Mouse (Mus musculus): Measurements from ENCODE around the gene Heatr9. TPM values are rescaled to one million over a fixed set of nuclear protein-coding genes. Genes with fewer than 3 reads are reported as not detected.

The Heatr9 gene
- not detected in 2 replicates for polyA plus RNA-seq (2014; fragmentation: Nextera tagmentation; extraction: Ambion mirVana)

DNA sequence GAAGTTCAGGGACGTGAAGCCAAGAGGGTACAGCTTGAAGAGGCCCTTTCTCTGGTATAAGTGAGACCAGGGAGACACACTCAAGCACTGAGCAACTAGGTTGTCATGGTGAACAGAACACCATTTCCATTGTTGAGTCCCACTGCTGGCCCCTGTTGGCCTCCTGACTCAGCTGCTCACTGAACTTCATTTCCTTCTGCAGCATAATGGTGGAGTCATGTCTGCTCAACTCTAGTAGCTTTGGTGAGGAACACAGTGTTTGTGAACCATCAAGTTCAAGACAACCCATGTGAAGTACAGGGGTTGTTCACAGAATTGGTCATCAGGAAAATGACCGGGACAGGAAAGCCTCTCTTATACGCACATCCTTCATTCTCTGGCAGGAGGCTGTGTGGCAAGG is at the start of gene Heatr9:
Gene Heatr9 (minus strand): TSS at position 101 of the 400 bp plus-strand sequence.
- Histone ChIP-seq H3K27me3 (ENCODE audit: control insufficient read depth, insufficient read depth, low read length) (no peaks in the 10 kb centered on the region), H3K4me2 (ENCODE audit: low read depth, low read length) (no peak within 1 kb of the TSS), H3K27ac (ENCODE audit: low read depth, low read length) (no peak within 1 kb of the TSS), H3K4me3 (ENCODE audit: low read depth, low read length) (no peak within 1 kb of the TSS), H3K9me3 (ENCODE audit: control insufficient read depth, low read length) (no peaks in the 10 kb centered on the region), H3K36me3 (ENCODE audit: control insufficient read depth, insufficient read depth, low read length) (no peaks in the 10 kb centered on the region), H3K9ac (replicated peaks; ENCODE audit: low read depth, low read length) (no peak within 1 kb of the TSS), H3K4me1 (ENCODE audit: control insufficient read depth, insufficient read depth, low read length) (no peaks in the 10 kb centered on the region)
- ATAC-seq (ENCODE audit: low read depth): no peak
- 88% methylated on average over 3 of the region's 3 CpGs for WGBS

DNA sequence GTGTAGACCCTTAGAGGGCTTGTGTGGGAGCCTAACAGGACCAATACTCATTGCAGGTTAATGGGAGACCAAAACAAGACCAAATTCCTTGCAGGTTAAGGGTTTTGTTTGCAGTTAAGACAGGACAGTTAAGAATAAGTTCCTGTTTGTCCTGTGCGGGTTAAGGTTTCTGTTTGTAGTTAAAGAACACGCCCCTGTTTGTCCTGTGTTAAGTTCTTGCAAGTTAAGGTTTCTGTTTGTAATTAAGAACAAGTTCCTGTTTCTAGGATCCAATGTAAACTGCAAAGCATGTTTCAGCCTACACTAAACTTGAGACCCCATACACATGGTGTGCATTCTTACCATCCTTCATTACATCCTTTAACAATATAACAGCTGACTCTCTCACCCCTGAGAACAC is 48.2 kb upstream of the Heatr9 start:
- Histone ChIP-seq H3K4me3 (ENCODE audit: low read depth, low read length) (no peak overlapping the region), H3K9me3 (ENCODE audit: control insufficient read depth, low read length) (no peaks in the 10 kb centered on the region), H3K9ac (replicated peaks; ENCODE audit: low read depth, low read length) (no peak overlapping the region), H3K36me3 (ENCODE audit: control insufficient read depth, insufficient read depth, low read length) (no peaks in the 10 kb centered on the region), H3K4me2 (ENCODE audit: low read depth, low read length) (no peak overlapping the region), H3K4me1 (ENCODE audit: control insufficient read depth, insufficient read depth, low read length) (no peaks in the 10 kb centered on the region), H3K27me3 (ENCODE audit: control insufficient read depth, insufficient read depth, low read length) (no peaks in the 10 kb centered on the region), H3K27ac (ENCODE audit: low read depth, low read length) (no peak overlapping the region)
- ATAC-seq (ENCODE audit: low read depth): no peak
- 90% methylated on average over 2 of the region's 2 CpGs for WGBS

DNA sequence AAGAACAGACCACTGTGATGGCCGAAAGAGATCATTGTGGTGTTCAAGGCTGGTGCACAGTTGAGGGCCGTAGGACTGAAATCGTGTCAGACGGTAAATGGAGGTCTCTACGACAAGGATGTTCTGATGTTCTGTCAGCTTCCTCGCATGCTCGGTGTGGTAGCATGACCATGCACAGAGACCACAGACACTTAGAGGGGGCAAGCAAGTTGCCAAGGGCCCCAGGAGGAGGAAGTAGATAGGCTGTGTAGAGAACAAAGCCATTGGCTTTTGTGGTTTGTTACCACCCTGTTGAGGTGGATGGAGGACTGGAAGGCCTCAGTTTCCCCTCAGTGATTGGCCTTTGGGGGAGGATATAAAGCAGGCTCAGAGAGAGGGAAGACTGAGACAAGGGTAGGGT is 47.3 kb upstream of the Heatr9 start:
- no peaks in the 10 kb centered on the region for H3K9me3 ChIP-seq (ENCODE audit: control insufficient read depth, low read length)
- no peak overlapping the region for H3K4me3 ChIP-seq (ENCODE audit: low read depth, low read length)
- no peak overlapping the region for H3K4me2 ChIP-seq (ENCODE audit: low read depth, low read length)
- WGBS: 93% methylated on average over 7 of the region's 7 CpGs
- no peaks in the 10 kb centered on the region for H3K27me3 ChIP-seq (ENCODE audit: control insufficient read depth, insufficient read depth, low read length)
- no peaks in the 10 kb centered on the region for H3K4me1 ChIP-seq (ENCODE audit: control insufficient read depth, insufficient read depth, low read length)
- no peak overlapping the region for H3K9ac ChIP-seq (replicated peaks; ENCODE audit: low read depth, low read length)
- no peak for ATAC-seq (ENCODE audit: low read depth)
- H3K27ac ChIP-seq (ENCODE audit: low read depth, low read length): no peak overlapping the region
- no peaks in the 10 kb centered on the region for H3K36me3 ChIP-seq (ENCODE audit: control insufficient read depth, insufficient read depth, low read length)

DNA sequence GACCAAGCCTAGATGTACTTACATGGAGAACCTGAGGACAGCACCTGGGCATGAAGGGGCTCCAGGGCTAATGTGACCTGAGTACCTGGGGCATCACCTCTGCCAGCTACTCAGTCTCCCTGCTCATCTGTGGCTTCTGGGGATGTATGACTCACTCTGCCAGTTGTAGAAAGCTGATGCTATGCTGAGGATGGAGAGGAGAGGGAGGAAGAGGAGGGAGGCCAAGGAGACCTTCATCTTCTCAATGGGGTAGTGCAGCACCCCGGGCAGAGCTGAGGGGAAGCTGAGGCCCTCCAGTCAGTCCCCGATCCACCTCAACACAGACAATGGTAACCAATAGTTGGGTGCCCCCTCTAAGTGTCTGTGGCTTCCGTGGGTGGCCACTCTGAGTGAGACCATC is 46.8 kb upstream of the Heatr9 start:
- H3K4me3 ChIP-seq (ENCODE audit: low read depth, low read length): no peak overlapping the region
- no peaks in the 10 kb centered on the region for H3K36me3 ChIP-seq (ENCODE audit: control insufficient read depth, insufficient read depth, low read length)
- no peak overlapping the region for H3K27ac ChIP-seq (ENCODE audit: low read depth, low read length)
- H3K27me3 ChIP-seq (ENCODE audit: control insufficient read depth, insufficient read depth, low read length): no peaks in the 10 kb centered on the region
- ATAC-seq (ENCODE audit: low read depth): no peak
- H3K9ac ChIP-seq (replicated peaks; ENCODE audit: low read depth, low read length): no peak overlapping the region
- H3K4me2 ChIP-seq (ENCODE audit: low read depth, low read length): no peak overlapping the region
- WGBS: 93% methylated on average over 3 of the region's 3 CpGs
- H3K9me3 ChIP-seq (ENCODE audit: control insufficient read depth, low read length): no peaks in the 10 kb centered on the region
- no peaks in the 10 kb centered on the region for H3K4me1 ChIP-seq (ENCODE audit: control insufficient read depth, insufficient read depth, low read length)

DNA sequence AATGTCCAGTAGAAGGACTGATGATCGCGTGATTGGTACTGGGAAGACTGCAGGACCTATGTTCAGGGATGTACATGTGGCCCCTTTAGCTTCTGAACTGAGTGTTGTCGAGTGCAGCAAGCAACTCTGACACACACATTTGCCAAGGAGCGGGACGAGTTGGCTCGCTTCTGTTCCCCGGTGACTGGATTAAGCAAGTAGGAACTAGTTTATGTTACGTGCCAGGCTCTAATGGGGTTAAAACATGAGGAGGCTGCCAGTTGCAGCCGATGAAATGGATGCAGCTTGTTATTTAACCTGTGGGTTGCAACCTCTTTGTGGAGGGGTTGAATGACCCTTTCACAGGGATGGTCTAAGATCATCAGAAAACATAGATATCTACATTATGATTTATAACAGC is 46.1 kb upstream of the Heatr9 start:
- H3K4me1 ChIP-seq (ENCODE audit: control insufficient read depth, insufficient read depth, low read length): no peaks in the 10 kb centered on the region
- H3K4me2 ChIP-seq (ENCODE audit: low read depth, low read length): no peak overlapping the region
- no peaks in the 10 kb centered on the region for H3K36me3 ChIP-seq (ENCODE audit: control insufficient read depth, insufficient read depth, low read length)
- ATAC-seq (ENCODE audit: low read depth): no peak
- H3K27me3 ChIP-seq (ENCODE audit: control insufficient read depth, insufficient read depth, low read length): no peaks in the 10 kb centered on the region
- WGBS: 96% methylated on average over 9 of the region's 9 CpGs
- H3K9ac ChIP-seq (replicated peaks; ENCODE audit: low read depth, low read length): no peak overlapping the region
- no peak overlapping the region for H3K27ac ChIP-seq (ENCODE audit: low read depth, low read length)
- H3K9me3 ChIP-seq (ENCODE audit: control insufficient read depth, low read length): no peaks in the 10 kb centered on the region
- H3K4me3 ChIP-seq (ENCODE audit: low read depth, low read length): no peak overlapping the region

DNA sequence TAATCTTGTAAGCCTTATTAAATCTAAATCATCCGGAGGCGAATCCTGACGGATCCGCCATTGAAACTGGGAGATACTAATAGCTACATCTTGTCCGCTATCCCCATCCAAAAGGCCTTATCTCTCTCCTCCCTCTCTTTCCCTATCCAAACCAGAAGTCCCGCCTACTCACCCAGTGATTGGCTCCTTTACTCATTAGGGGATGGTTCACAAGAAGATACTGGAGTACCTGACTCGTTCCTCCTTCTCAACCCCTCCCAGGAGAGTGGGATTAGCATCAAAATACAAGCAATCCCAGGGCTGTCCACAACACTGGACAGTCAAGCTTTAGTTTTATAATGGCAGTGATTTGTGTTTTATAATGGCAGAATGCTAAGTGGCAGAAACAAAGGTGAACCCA is 45.3 kb upstream of the Heatr9 start:
- 70% methylated on average over 7 of the region's 7 CpGs for WGBS
- no peaks in the 10 kb centered on the region for H3K27me3 ChIP-seq (ENCODE audit: control insufficient read depth, insufficient read depth, low read length)

DNA sequence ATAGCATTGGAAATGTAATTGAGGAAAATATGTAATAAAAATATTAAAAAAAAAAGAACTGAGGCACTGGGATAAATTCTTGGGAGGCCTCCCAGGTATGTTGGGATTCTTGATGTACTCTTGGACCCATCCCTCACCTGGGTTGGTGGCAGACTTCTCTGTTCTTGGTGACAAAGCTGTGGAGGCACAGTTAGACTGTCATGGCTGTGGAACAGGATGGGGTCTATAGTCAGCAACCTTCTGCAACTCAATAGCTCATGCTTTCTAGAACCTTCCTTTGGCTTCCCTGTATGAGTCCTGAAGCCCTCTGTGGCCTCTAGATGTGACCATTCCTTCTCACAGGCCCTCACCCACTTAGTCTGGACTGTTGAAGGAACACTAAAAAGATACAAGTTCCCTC is 44.6 kb upstream of the Heatr9 start:
- Histone ChIP-seq H3K9me3 (ENCODE audit: control insufficient read depth, low read length) (no peaks in the 10 kb centered on the region), H3K27me3 (ENCODE audit: control insufficient read depth, insufficient read depth, low read length) (no peaks in the 10 kb centered on the region), H3K27ac (ENCODE audit: low read depth, low read length) (no peak overlapping the region), H3K36me3 (ENCODE audit: control insufficient read depth, insufficient read depth, low read length) (no peaks in the 10 kb centered on the region), H3K9ac (replicated peaks; ENCODE audit: low read depth, low read length) (no peak overlapping the region), H3K4me2 (ENCODE audit: low read depth, low read length) (no peak overlapping the region), H3K4me1 (ENCODE audit: control insufficient read depth, insufficient read depth, low read length) (no peaks in the 10 kb centered on the region), H3K4me3 (ENCODE audit: low read depth, low read length) (no peak overlapping the region)
- no peak for ATAC-seq (ENCODE audit: low read depth)

More for the DNA sequence above, 45.3 kb upstream of the Heatr9 start:
- H3K4me1 ChIP-seq (ENCODE audit: control insufficient read depth, insufficient read depth, low read length): no peaks in the 10 kb centered on the region
- no peak overlapping the region for H3K4me2 ChIP-seq (ENCODE audit: low read depth, low read length)
- no peak overlapping the region for H3K4me3 ChIP-seq (ENCODE audit: low read depth, low read length)
- H3K9ac ChIP-seq (replicated peaks; ENCODE audit: low read depth, low read length): no peak overlapping the region
- no peak overlapping the region for H3K27ac ChIP-seq (ENCODE audit: low read depth, low read length)
- no peaks in the 10 kb centered on the region for H3K9me3 ChIP-seq (ENCODE audit: control insufficient read depth, low read length)
- no peaks in the 10 kb centered on the region for H3K36me3 ChIP-seq (ENCODE audit: control insufficient read depth, insufficient read depth, low read length)
- ATAC-seq (ENCODE audit: low read depth): no peak

DNA sequence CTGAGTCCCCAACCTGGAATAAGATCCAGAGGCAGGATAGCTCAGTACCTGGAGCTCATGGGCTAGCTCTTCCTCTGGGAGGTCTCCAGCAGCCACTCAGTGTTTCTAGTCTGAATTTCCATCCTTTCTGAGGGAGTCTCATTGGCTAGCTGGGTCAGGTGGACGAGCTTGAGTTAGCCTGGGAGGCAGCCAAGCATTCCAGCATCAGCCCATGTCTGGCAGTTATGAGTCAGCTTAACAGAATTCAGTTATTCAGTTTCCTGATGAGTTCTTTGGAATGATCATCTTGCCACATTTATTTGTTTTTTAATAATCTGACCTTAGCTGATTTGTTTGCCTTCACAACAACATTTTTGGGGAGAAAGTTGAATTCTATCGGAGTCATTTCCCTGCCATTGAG is 41.8 kb upstream of the Heatr9 start:
- Histone ChIP-seq H3K9me3 (ENCODE audit: control insufficient read depth, low read length) (no peaks in the 10 kb centered on the region), H3K27ac (ENCODE audit: low read depth, low read length) (no peak overlapping the region), H3K36me3 (ENCODE audit: control insufficient read depth, insufficient read depth, low read length) (no peaks in the 10 kb centered on the region), H3K4me2 (ENCODE audit: low read depth, low read length) (no peak overlapping the region), H3K9ac (replicated peaks; ENCODE audit: low read depth, low read length) (no peak overlapping the region), H3K4me3 (ENCODE audit: low read depth, low read length) (no peak overlapping the region), H3K27me3 (ENCODE audit: control insufficient read depth, insufficient read depth, low read length) (no peaks in the 10 kb centered on the region), H3K4me1 (ENCODE audit: control insufficient read depth, insufficient read depth, low read length) (no peaks in the 10 kb centered on the region)
- no peak for ATAC-seq (ENCODE audit: low read depth)
- WGBS: 75% methylated on average over 2 of the region's 2 CpGs

DNA sequence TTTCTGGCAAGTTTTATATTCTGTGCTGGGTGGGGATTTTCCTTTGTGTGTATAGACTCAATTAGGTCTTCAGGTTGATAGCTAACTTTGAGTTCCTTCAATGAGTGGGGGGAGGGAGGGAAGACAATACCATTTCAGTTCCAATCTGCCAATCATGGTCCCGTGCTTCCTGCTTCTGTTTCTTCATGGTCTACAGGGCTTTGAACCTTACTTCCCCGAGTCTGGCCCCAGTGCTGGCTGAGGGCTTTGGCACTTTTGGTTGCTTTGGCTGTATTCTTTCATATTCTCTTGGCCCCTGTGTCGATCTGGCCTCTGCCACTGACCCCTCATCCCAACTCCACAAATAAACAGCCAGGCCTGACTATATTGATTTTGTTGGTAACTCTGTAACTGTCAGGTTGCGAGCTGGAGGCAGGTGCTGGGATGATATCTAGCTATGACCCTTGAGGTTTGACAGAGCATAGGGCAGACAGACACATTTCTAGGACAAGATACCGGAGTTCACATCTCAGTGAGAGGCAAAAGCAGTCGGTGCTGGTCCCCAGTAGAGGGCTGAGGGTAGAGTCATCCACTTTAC is 40.4 kb upstream of the Heatr9 start:
- no peaks in the 10 kb centered on the region for H3K36me3 ChIP-seq (ENCODE audit: control insufficient read depth, insufficient read depth, low read length)
- H3K4me3 ChIP-seq (ENCODE audit: low read depth, low read length): no peak overlapping the region
- WGBS: 85% methylated on average over 6 of the region's 6 CpGs
- H3K27me3 ChIP-seq (ENCODE audit: control insufficient read depth, insufficient read depth, low read length): no peaks in the 10 kb centered on the region
- ATAC-seq (ENCODE audit: low read depth): no peak
- H3K27ac ChIP-seq (ENCODE audit: low read depth, low read length): no peak overlapping the region
- no peak overlapping the region for H3K4me2 ChIP-seq (ENCODE audit: low read depth, low read length)
- H3K9ac ChIP-seq (replicated peaks; ENCODE audit: low read depth, low read length): no peak overlapping the region
- no peaks in the 10 kb centered on the region for H3K4me1 ChIP-seq (ENCODE audit: control insufficient read depth, insufficient read depth, low read length)
- H3K9me3 ChIP-seq (ENCODE audit: control insufficient read depth, low read length): no peaks in the 10 kb centered on the region

Data from neural tube, embryonic 14.5 days (tissue).